Mouse (Mus musculus): ENCODE measurements around the gene Rassf2.

DNA sequence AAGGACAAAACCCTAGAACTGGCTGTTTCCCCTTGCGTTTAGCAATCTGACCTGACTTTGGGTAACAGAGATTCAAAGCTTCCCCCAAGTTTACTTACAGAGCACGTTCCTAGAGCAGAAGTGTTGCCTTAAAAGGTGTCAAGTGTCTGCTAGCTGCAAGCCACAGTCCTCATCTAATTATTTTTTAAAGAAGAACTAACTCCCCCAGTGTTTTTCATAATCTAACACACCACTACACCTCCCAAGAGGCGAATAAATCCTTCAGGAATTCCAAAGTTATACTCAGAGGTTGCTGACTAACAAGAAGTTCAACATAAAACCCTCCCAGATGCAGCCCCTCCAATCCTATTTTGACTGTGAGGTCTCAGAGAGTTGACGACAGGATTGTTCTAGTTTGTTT is 21.9 kb downstream of the Rassf2 start:
- TF ChIP-seq POLR2A (IDR thresholded peaks at IDR 0.05; ENCODE audit: borderline replicate concordance, extremely low read depth, low read depth, low read length) (no peak), CTCF (IDR thresholded peaks at IDR 0.05; ENCODE audit: insufficient read depth, low read length) (no peak)

Measured in lung, adult 2 months (tissue).